Mouse (Mus musculus): Measurements from ENCODE around the gene Rundc3b. TPM values are rescaled to one million over a fixed set of nuclear protein-coding genes. Genes with fewer than 3 reads are reported as not detected.

The Rundc3b gene
- total and polyA plus RNA-seq, 2 experiments from 2014 or later = 38.5 to 68.0 TPM

GRCm38 (mm10) chr5:8455565-8455964 is 167.2 kb downstream of the Rundc3b start:
- DNase-seq (ENCODE audit: low spot score) = no peak
- no peak overlapping the region for H3K27ac ChIP-seq (ENCODE audit: low read depth, low read length)
- no peak for TF ChIP-seq CTCF (IDR thresholded peaks at IDR 0.05)
- no peaks in the 10 kb centered on the region for H3K27me3 ChIP-seq (ENCODE audit: insufficient read depth, low read length)
- no peak overlapping the region for H3K4me2 ChIP-seq (ENCODE audit: low read depth, low read length, poor library complexity, severe bottlenecking)
- no peaks in the 10 kb centered on the region for H3K4me1 ChIP-seq (ENCODE audit: insufficient read depth, low read length)
- ATAC-seq (ENCODE audit: low FRiP score) = no peak
- H3K9ac ChIP-seq (replicated peaks; ENCODE audit: low read length, poor library complexity, severe bottlenecking) = no peak overlapping the region
- no peaks in the 10 kb centered on the region for H3K9me3 ChIP-seq (ENCODE audit: low read length)
- no peak overlapping the region for H3K4me3 ChIP-seq (ENCODE audit: low read depth, low read length)
- no peaks in the 10 kb centered on the region for H3K36me3 ChIP-seq (ENCODE audit: insufficient read depth, low read length)

Other genes starting within 250 kb of the Rundc3b start
- gene Dbf4, start 200.2 kb downstream of the Rundc3b start, total RNA-seq (2014; rRNA removed) = 7.6 and 8.5 TPM in 2 replicates
- 5.2 and 5.8 TPM in 2 replicates for gene Dbf4, start 200.2 kb downstream of the Rundc3b start, polyA plus RNA-seq (2015; fragmentation: Nextera tagmentation; extraction: Ambion mirVana)
- 10.1 and 20.0 TPM in 2 replicates for gene Slc25a40, start 200.1 kb downstream of the Rundc3b start, total RNA-seq (2014; rRNA removed)
- gene Slc25a40, start 200.1 kb downstream of the Rundc3b start, polyA plus RNA-seq (2015; fragmentation: Nextera tagmentation; extraction: Ambion mirVana) = 9.1 and 9.3 TPM in 2 replicates
- 4.5 and 6.9 TPM in 2 replicates for gene Abcb1a, start 37.1 kb upstream of the Rundc3b start, total RNA-seq (2014; rRNA removed)
- 3.2 and 3.6 TPM in 2 replicates for gene Abcb1a, start 37.1 kb upstream of the Rundc3b start, polyA plus RNA-seq (2015; fragmentation: Nextera tagmentation; extraction: Ambion mirVana)
- gene Abcb1b, start 175.2 kb upstream of the Rundc3b start, total RNA-seq (2014; rRNA removed) = 0.44 and 1.3 TPM in 2 replicates
- gene Abcb1b, start 175.2 kb upstream of the Rundc3b start, polyA plus RNA-seq (2015; fragmentation: Nextera tagmentation; extraction: Ambion mirVana) = 0.64 and 1.2 TPM in 2 replicates